Mouse (Mus musculus) frontal cortex, postnatal 25 days (tissue): ENCODE results near the gene Igf2r.

Experiments
- DNase-seq, 2 experiments: peaks; one replicate each; pipeline ENCODE4 v3.0.0; 2022; ENCODE audit warnings: low spot score in 2 of 2

The Igf2r gene

GRCm38 (mm10) chr17:12672285-12672790 is 97.1 kb downstream of the Igf2r start:
- DNase-seq = no peak

DNA sequence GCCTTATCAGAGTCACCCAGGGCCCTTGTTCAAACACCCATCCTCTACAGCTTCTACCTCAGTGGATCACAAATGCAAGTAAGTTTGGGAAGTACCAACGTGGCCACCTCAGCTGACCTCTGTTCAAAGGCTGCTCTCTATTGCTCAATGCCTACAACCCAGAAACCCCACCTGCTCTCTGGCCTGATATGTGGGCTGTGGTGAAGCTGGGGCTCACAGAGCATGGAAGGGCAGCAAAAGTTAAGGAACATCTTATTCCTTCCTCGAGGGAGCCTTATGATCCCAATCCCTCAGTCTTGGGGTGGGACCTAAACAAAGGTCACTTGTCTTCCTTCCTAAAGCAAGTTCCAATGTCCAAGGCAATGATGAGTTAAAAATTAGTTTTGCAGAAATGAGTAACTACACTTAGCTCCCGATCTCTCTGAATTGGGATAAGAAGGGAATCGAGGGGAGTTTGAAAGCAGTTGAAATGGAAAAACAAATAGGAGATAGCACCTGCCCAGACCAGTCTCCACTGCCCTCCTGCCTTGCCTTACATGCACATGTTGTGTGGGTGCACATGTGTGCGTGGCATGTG is 98.3 kb downstream of the Igf2r start:
- no peak for DNase-seq

DNA sequence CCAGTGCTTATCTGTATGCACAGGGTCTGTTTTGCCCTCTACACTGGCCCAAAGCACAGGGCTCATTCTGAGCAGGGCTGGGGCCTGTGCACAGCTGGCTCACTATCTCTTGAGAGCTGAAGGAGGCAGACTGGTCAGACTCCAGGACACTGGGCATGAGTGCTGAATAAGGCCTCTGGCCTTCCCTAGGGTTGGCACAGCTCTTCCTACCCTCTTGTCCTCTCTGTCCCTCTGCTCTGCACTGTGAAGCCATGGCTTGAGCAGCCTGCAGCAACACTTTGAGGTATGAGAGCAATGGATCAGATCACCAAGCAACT is 100.1 kb downstream of the Igf2r start:
- no peak for DNase-seq

DNA sequence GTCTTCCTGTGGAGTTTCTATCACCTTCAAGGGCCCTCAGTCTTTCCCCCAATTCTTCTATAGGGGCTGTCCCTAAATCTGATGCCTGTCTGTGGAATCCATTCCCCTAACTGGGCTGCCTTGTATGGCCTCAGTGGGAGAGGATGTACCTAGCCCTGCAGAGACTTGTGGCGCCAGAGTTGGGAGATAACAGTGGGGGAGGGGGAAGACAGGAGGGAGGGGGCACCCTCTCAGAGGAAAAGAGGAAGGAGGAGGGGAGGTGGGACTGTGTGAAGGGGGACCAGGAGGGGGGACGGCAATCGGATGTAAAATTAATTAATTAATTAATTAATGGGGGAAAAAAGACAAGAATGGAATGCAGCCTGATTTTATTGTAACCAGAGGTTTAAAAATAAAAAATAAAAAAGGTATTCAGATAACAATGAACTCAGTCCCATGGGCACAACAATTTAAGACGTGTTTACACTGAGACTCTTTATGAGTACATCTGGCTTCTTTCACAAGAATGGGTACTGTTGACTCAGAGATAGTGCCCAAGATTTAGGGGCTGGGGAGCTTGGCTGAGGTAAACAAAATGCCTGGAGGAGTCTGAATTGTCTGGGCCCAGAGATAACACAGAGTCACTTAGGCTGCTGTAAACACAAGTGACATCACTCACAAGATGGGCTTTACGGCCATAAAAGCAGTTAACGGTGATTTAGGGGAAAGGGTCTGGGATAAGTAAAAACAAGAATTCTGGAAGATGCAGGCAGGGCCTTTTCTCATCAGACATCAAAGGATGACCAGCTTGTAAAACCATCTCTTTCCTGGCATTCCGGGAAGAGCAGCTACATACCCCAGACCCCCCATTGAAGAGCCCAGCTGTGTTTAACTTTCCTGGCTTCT is 100.7 kb downstream of the Igf2r start:
- no peak for DNase-seq

- no peak for DNase-seq
Observed at GRCm38 (mm10) chr17:12664156-12664555, 105.3 kb downstream of the Igf2r start.

- no peak for DNase-seq
Observed at GRCm38 (mm10) chr17:12660572-12661260, 108.7 kb downstream of the Igf2r start.

GRCm38 (mm10) chr17:12659233-12659632 is 110.2 kb downstream of the Igf2r start:
- no peak for DNase-seq

GRCm38 (mm10) chr17:12658784-12659183 is 110.7 kb downstream of the Igf2r start:
- DNase-seq = no peak

- DNase-seq = no peak
Observed at GRCm38 (mm10) chr17:12655826-12656225, 113.6 kb downstream of the Igf2r start.

GRCm38 (mm10) chr17:12654061-12654460 is 115.4 kb downstream of the Igf2r start:
- no peak for DNase-seq

GRCm38 (mm10) chr17:12652604-12653003 is 116.9 kb downstream of the Igf2r start:
- DNase-seq = no peak

DNA sequence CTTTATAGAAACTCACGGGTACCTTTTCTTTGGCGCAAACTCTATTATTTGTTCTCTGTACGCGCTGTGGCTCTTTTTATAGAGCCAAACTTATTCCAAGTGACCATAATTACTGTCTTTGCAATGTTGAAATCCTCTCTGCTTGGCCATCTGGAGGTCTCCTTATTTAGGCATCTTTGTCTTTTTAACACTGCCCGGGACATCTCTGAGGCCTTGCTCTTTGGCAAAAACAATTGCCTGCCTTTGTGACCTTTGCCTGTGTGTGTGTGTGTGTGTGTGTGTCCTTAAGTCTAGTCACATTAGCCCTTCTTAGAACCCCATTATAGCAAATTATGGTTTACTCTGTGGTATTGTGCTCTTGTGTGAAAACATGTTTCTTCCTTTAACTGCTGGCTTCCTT is 124.0 kb downstream of the Igf2r start:
- DNase-seq = no peak

- no peak for DNase-seq
Observed at GRCm38 (mm10) chr17:12641087-12641486, 128.4 kb downstream of the Igf2r start.

GRCm38 (mm10) chr17:12639585-12639984 is 129.9 kb downstream of the Igf2r start:
- DNase-seq = no peak

DNA sequence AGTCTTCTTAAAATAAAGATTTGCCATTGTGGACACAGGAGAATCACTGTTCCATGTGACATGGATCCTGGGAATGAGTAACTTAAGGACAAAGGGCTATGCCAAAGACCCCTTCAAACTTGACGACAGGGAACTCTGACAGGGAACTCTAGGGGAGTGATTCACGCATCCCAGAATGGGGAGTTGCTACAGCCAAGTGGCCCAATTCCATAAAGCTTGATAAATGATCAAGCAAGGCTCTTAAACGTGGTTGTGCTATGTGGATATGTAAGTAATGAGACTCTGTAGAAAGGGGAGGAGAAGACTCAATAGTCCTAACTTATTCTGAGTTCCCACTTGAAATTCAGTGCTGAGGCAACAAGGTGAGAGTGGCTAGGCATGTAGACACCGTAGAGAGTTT is 134.7 kb downstream of the Igf2r start:
- DNase-seq = no peak
